Mouse (Mus musculus) stomach, postnatal 0 days (tissue): ENCODE measurements around the gene Ociad1. TPM values are rescaled to one million over a fixed set of nuclear protein-coding genes. Genes with fewer than 3 reads are reported as not detected.
A peak's percentile ranks its signal among the peaks of the same experiment; 100 is the strongest.

Experiments used
- ATAC-seq: fragments of 200-750 bp; cut with Nextera tagmentation; 2 replicates; pipeline ENCODE4 v1.8.0; 2017; ENCODE audit not compliant: low FRiP score, low TSS enrichment
- DNase-seq: peaks from one replicate; pipeline ENCODE4 v3.0.0-alpha.2; 2016; ENCODE audit warnings: low spot score
- H3K27ac ChIP-seq: fragments of 300-500 bp; sonication (generic); replicated peaks from 2 replicates; pipeline ENCODE4 v1.5.1; 2014; ENCODE audit warnings: mild to moderate bottlenecking, control low read depth
- H3K27me3 ChIP-seq: fragments of 300-500 bp; sonication (generic); 2 replicates; pipeline ENCODE4 v1.6.1; 2014; ENCODE audit warnings: low read length; ENCODE audit not compliant: control insufficient read depth, insufficient read depth
- H3K36me3 ChIP-seq: fragments of 300-500 bp; sonication (generic); 2 replicates; pipeline ENCODE4 v1.6.1; 2014; ENCODE audit warnings: low read length, mixed read lengths; ENCODE audit not compliant: control insufficient read depth, insufficient read depth
- H3K4me1 ChIP-seq: fragments of 300-500 bp; sonication (generic); replicated peaks from 2 replicates; pipeline ENCODE4 v1.6.1; 2014; ENCODE audit warnings: antibody characterized with exemption; ENCODE audit not compliant: control insufficient read depth, insufficient read depth
- H3K4me2 ChIP-seq: fragments of 300-500 bp; sonication (generic); replicated peaks from 2 replicates; pipeline ENCODE4 v1.6.1; 2014; ENCODE audit warnings: low read depth, mild to moderate bottlenecking, control low read depth, moderate library complexity
- H3K4me3 ChIP-seq: fragments of 300-500 bp; sonication (generic); 2 replicates; pipeline ENCODE4 v1.5.1; 2014; ENCODE audit warnings: low read depth, low read length, control low read depth
- H3K9ac ChIP-seq: fragments of 300-500 bp; sonication (generic); 2 replicates; pipeline ENCODE4 v1.6.1; 2014; ENCODE audit warnings: mild to moderate bottlenecking, low read length, control low read depth, mixed read lengths
- H3K9me3 ChIP-seq: fragments of 300-500 bp; sonication (generic); 2 replicates; pipeline ENCODE4 v1.6.1; 2016; ENCODE audit warnings: low read length; ENCODE audit not compliant: control insufficient read depth
- CTCF ChIP-seq: IDR thresholded peaks from 2 replicates; pipeline ENCODE4 v1.5.1; 2016; ENCODE audit warnings: antibody characterized with exemption, low read depth, mild to moderate bottlenecking, moderate library complexity
- EP300 ChIP-seq: optimal IDR thresholded peaks from 2 replicates; pipeline ENCODE3; 2016; ENCODE audit warnings: antibody characterized with exemption
- WGBS: fragments of 180-500 bp; shearing (Covaris S2); extraction: QIAGEN DNeasy Blood & Tissue Kit; methylation state at CpG from one replicate; pipeline ENCODE4 v1.1.7; 2014; 5-methylcytosine and 5-hydroxymethylcytosine counted together
- polyA plus RNA-seq: library from polyadenylated mRNA; unstranded; fragments of >200 nt; fragmentation: Nextera tagmentation; extraction: Ambion mirVana; gene quantifications from 2 replicates; pipeline ENCODE4 v1.2.1, GENCODE M21; 2015

Ociad1 gene
- 169 and 190 TPM in 2 replicates for polyA plus RNA-seq

DNA sequence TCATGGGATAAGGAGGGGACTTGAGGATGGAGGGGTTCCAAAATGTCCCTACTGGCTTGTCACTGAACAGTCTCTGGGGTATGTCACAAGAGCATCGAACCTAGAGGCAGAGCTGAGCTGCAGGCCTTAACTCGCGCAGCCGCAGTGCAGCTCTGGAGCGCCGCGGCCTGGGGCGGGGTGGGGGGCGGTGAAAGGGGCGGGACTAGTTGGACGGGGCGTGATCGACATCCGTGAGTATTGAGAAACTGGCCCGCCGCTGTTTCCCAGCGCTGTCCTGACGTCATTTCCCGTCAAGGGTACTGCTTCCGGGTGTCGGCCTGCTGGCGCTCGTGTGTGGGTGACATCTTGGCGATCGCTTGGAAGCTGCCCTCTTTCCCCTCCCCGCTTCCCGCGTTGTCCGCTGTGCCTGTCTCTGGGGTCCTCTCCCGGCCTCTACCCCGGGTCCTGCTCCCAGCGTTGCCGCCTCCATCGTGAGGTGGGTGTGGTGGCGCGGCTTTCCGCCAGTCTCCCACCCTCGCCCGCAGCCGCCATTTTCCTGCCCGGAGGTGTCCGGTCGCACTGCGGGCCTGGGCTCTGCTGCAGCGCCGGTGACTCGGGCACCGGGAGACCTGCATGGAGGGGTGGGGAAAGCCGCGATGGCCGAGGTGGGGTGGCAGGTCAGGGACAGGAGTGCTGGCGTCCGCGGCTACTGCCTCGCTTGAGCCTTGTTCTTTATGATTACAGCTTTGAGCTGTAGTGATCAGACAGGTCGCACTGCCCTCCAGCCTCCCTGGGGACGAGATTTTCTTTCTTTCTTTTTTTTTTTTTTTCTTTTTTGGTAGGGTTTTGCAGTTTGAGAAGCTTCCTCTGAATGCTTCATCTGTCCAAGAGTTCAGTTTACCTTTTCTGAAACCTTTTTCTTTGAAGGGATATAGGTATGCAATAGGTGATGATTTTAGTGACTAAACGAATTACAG, at the start of gene Ociad1:
TSS of gene Ociad1 (plus strand) at position 283 of the 956 bp plus-strand sequence.
- Histone ChIP-seq H3K36me3 (0 out of 2 replicates have a peak, but pooled peaks cover 2% of the 10 kb centered on the region), H3K9ac (peak within 1 kb of the TSS; percentile 93), H3K27me3 (no peaks in the 10 kb centered on the region), H3K9me3 (no peaks in the 10 kb centered on the region), H3K4me2 (peak within 1 kb of the TSS; percentile 60), H3K4me1 (no peaks in the 10 kb centered on the region), H3K27ac (peak within 1 kb of the TSS; percentile 94), H3K4me3 (peak within 1 kb of the TSS; percentile 93)
- DNase-seq: peak; percentile 98
- peak; percentile 99 for ATAC-seq
- under 1% methylated on average over 56 of the region's 58 CpGs for WGBS
- TF ChIP-seq CTCF: peak; percentile 17; the same call in 1 of the 2 replicates
- TF ChIP-seq EP300: no peak

DNA sequence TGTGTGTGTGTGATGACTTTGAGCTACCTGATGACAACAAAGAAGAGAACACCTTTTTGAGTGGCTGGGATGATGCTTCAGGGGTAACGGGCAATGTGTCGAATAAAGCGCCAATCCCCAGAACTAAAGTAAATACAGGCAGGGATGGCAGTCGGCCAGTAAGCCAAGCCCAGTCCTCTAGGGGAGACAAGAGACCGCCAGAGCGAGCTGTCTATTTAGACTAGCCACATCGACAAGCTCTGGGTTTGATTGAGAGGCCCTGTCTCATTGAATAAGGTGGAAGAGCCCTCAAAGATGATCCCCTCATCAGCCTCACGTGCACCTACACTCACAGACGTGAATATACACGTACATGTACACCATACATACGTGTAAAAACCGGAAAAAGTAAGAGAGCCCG, 48.2 kb upstream of the Ociad1 start:
- H3K27me3 ChIP-seq: no peaks in the 10 kb centered on the region
- no peak overlapping the region for H3K4me2 ChIP-seq
- peak; percentile 71 for ATAC-seq
- H3K9ac ChIP-seq: no peak overlapping the region
- WGBS: 39% methylated on average over 13 of the region's 13 CpGs
- no peaks in the 10 kb centered on the region for H3K36me3 ChIP-seq
- H3K27ac ChIP-seq: no peak overlapping the region
- no peaks in the 10 kb centered on the region for H3K4me1 ChIP-seq
- DNase-seq: peak; percentile 71
- no peak overlapping the region for H3K4me3 ChIP-seq
- no peaks in the 10 kb centered on the region for H3K9me3 ChIP-seq
- TF ChIP-seq EP300: no peak
- peak; percentile 47 for TF ChIP-seq CTCF

DNA sequence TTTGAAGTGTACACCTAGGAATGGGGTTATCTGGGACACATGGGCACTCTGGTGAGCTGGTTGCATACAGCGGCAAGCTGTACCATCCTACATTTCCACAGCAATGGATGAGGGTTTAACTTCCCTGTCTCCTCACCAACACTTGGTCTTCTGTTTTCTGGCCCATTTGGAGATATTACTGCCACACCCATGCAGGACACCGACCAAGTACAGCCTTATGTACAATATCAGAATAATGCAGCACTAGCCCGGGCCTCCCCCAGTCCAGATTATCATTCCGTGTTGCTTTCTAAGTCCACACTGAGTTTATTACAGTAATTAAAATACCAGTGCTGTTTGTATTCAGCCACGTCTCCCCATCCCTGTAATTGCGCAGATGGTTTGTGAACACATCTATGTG, 46.2 kb upstream of the Ociad1 start:
- ATAC-seq: no peak
- DNase-seq: no peak
- H3K27me3 ChIP-seq: no peaks in the 10 kb centered on the region
- H3K9me3 ChIP-seq: no peaks in the 10 kb centered on the region
- 83% methylated on average over 6 of the region's 6 CpGs for WGBS
- H3K27ac ChIP-seq: no peak overlapping the region
- H3K4me3 ChIP-seq: no peak overlapping the region
- H3K9ac ChIP-seq: no peak overlapping the region
- TF ChIP-seq CTCF (no peak), EP300 (no peak)
- no peaks in the 10 kb centered on the region for H3K36me3 ChIP-seq
- H3K4me2 ChIP-seq: no peak overlapping the region
- no peaks in the 10 kb centered on the region for H3K4me1 ChIP-seq

DNA sequence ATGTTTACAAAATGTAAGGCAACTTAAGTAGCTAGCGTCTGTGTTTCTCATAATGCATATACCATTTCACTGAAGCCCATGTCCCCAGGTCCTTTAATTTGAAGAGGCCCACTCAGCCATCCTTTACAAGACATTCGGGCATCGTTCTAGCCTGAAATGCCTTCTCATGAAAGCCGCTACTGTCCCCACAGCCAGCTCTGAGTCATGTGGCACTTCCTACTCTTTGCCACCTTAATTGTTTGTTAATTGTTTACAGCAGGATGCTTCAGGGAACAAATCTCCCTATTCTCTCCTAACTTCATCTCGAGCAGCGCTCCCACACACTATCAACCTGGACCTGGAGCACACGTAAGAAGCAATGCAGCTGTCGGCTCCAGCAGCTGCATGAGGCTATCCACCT, 44.4 kb upstream of the Ociad1 start:
- Histone ChIP-seq H3K9ac (no peak overlapping the region), H3K4me2 (no peak overlapping the region), H3K4me1 (no peaks in the 10 kb centered on the region), H3K4me3 (no peak overlapping the region), H3K9me3 (no peaks in the 10 kb centered on the region), H3K27me3 (no peaks in the 10 kb centered on the region), H3K36me3 (no peaks in the 10 kb centered on the region), H3K27ac (no peak overlapping the region)
- no peak for TF ChIP-seq CTCF
- no peak for TF ChIP-seq EP300
- WGBS: 72% methylated on average over 8 of the region's 8 CpGs
- DNase-seq (no peak), ATAC-seq (no peak)

DNA sequence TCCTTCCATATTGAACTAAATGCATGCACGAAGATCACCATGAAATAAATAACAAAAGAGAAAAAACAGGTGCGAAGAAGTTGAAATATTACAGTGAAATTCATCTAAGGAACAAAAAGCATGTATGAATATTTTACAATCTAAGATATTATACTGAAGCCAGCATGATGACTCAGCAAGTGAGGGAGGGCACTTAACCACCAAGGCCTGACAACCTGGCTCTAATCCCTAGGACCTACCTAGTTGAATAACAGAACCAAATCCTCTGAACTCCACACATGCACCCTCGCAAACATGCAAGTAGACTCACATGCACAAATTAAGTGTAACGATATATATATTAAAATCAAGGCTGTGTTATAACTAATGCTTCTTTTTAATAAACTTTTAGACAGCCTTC, 43.2 kb upstream of the Ociad1 start:
- no peaks in the 10 kb centered on the region for H3K9me3 ChIP-seq
- no peak for TF ChIP-seq EP300
- H3K36me3 ChIP-seq: no peaks in the 10 kb centered on the region
- no peaks in the 10 kb centered on the region for H3K27me3 ChIP-seq
- ATAC-seq: no peak
- no peak overlapping the region for H3K9ac ChIP-seq
- H3K4me3 ChIP-seq: no peak overlapping the region
- 85% methylated on average over 4 of the region's 4 CpGs for WGBS
- H3K4me2 ChIP-seq: no peak overlapping the region
- 0 out of 2 replicates have a peak, but pooled peaks cover under 1% of the 10 kb centered on the region for H3K4me1 ChIP-seq
- H3K27ac ChIP-seq: no peak overlapping the region
- no peak for DNase-seq

DNA sequence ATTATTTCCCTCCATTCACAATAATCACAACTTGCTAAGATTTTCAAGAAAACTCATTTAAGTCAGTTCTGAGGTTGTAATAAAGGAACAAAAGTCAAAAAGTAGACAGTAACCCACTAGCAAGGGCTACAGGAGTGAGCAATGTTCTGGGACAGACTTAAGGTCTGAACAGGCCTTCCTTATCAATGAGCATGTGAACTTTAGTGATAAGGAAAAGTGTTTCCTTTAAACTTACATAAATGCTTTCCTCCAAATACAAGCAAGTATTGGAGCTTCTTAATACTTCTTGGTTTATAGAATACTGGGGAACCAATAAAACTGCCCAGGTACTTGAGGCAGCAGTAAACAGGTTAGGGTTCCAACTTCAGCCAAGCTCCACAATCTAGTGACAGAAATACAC, 39.8 kb upstream of the Ociad1 start:
- H3K9me3 ChIP-seq: no peaks in the 10 kb centered on the region
- no peak overlapping the region for H3K4me3 ChIP-seq
- H3K27me3 ChIP-seq: no peaks in the 10 kb centered on the region
- H3K4me2 ChIP-seq: no peak overlapping the region
- ATAC-seq (no peak), DNase-seq (no peak)
- H3K9ac ChIP-seq: no peak overlapping the region
- H3K27ac ChIP-seq: no peak overlapping the region
- TF ChIP-seq CTCF (no peak), EP300 (no peak)
- H3K4me1 ChIP-seq: 0 out of 2 replicates have a peak, but pooled peaks cover 2% of the 10 kb centered on the region
- H3K36me3 ChIP-seq: no peaks in the 10 kb centered on the region
